Mouse (Mus musculus) kidney, adult 2 months (tissue): ENCODE results near the gene Irf5. TPM values are rescaled to one million over a fixed set of nuclear protein-coding genes. Genes with fewer than 3 reads are reported as not detected.

Experiments used
- DNase-seq: peaks from one replicate; pipeline ENCODE4 v3.0.0; 2021
- H3K27ac ChIP-seq: fragments of 200-500 bp; 2 replicates; pipeline ENCODE4 v1.5.1; 2012; ENCODE audit warnings: low read depth, low read length, control low read depth, inconsistent platforms; ENCODE audit not compliant: insufficient read depth
- H3K27me3 ChIP-seq: fragments of 200-500 bp; replicated peaks from 2 replicates; pipeline ENCODE4 v1.6.1; 2012; ENCODE audit warnings: mild to moderate bottlenecking, moderate library complexity, low read length, inconsistent platforms; ENCODE audit not compliant: control insufficient read depth, insufficient read depth
- H3K36me3 ChIP-seq: fragments of 200-500 bp; 2 replicates; pipeline ENCODE4 v1.6.1; 2012; ENCODE audit warnings: mild to moderate bottlenecking, moderate library complexity, low read length, inconsistent platforms; ENCODE audit not compliant: control insufficient read depth, insufficient read depth
- H3K4me1 ChIP-seq: fragments of 200-500 bp; 2 replicates; pipeline ENCODE4 v1.6.1; 2011; ENCODE audit warnings: low read length; ENCODE audit not compliant: control insufficient read depth, insufficient read depth
- H3K4me3 ChIP-seq: fragments of 200-500 bp; 2 replicates; pipeline ENCODE4 v1.5.1; 2011; ENCODE audit warnings: mild to moderate bottlenecking, low read depth, low read length, control low read depth; ENCODE audit not compliant: insufficient read depth
- CTCF ChIP-seq: fragments of 200-500 bp; conservative IDR thresholded peaks from 2 replicates; pipeline ENCODE4 v1.5.1; 2011; ENCODE audit warnings: low read depth, mild to moderate bottlenecking, control low read depth, low read length, moderate library complexity, mixed read lengths; ENCODE audit not compliant: insufficient read depth, insufficient read length
- POLR2A ChIP-seq: fragments of 200-500 bp; IDR thresholded peaks from one replicate; pipeline ENCODE4 v1.6.1; 2011; ENCODE audit warnings: low read depth, low read length, control low read depth
- WGBS: fragments of 180-500 bp; shearing (Covaris S2); methylation state at CpG from one replicate; pipeline ENCODE4 v1.1.7; 2018; 5-methylcytosine and 5-hydroxymethylcytosine counted together
- polyA plus RNA-seq: library from polyadenylated mRNA; depleted of rRNA; stranded (reverse); fragments of >200 nt; gene quantifications from 2 replicates; pipeline ENCODE4 v1.2.3, GENCODE M21; 2012

Gene Irf5
- polyA plus RNA-seq, 1 experiment = 17.0 TPM

GRCm38 (mm10) chr6:29536651-29537193 lies 10.3 kb downstream of the Irf5 start:
- no peak overlapping the region for H3K27ac ChIP-seq
- no peak for DNase-seq
- no peaks in the 10 kb centered on the region; the same call in 1 of the 2 replicates for H3K36me3 ChIP-seq
- TF ChIP-seq POLR2A (no peak), CTCF (peak; percentile 24; the same call in 1 of the 2 replicates)
- no peaks in the 10 kb centered on the region for H3K27me3 ChIP-seq
- H3K4me3 ChIP-seq = no peak overlapping the region
- H3K4me1 ChIP-seq = no peaks in the 10 kb centered on the region; the same call in 1 of the 2 replicates
- 72% methylated on average over 4 of the region's 4 CpGs for WGBS

DNA sequence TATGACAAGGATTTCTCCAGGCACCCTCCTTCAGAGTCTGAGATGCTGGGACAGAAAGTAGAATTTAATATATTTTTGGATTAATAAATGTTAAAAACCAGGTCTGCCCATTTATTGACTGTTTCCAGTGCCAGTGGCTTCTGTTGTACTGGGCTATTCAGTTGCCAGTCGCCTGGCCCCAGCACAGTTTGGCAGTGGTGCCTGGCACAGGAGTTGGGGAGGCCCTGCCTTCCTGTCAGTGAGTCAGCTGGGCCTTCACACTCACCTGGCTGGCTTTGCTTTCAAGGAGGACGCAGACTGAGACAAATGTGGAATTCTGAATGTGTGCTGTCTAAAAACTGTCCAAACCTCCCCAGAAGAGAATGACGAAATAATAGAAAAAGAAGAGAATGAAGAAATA lies 10.8 kb downstream of the Irf5 start:
- Histone ChIP-seq H3K4me3 (no peak overlapping the region), H3K27me3 (no peaks in the 10 kb centered on the region), H3K27ac (no peak overlapping the region), H3K4me1 (no peaks in the 10 kb centered on the region; the same call in 1 of the 2 replicates), H3K36me3 (no peaks in the 10 kb centered on the region; the same call in 1 of the 2 replicates)
- 92% methylated on average over 3 of the region's 3 CpGs for WGBS
- TF ChIP-seq POLR2A = no peak
- TF ChIP-seq CTCF = no peak
- DNase-seq = no peak

DNA sequence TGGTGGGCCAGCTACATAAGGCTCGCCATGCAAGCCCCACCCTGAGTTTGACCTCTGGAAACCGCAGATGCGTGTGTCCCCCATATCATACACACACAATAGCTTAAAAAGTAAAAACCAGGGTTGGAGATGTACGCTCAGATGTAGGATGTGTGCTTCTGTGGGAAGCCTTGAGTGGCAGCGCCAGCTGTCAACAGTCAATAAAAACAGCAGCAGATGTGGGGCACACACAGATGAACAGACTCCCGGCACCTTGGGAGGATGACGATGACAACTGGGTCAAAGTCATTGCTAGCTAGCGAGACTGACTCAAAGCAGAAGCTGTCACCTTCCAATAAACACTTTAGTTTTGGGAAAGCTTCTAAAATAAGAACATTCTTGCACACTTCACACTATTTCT lies 13.1 kb downstream of the Irf5 start:
- no peak for TF ChIP-seq CTCF
- TF ChIP-seq POLR2A = no peak
- Histone ChIP-seq H3K27me3 (no peaks in the 10 kb centered on the region), H3K4me1 (no peaks in the 10 kb centered on the region; the same call in 1 of the 2 replicates), H3K4me3 (no peak overlapping the region), H3K36me3 (no peaks in the 10 kb centered on the region; the same call in none of the 2 replicates), H3K27ac (no peak overlapping the region)
- DNase-seq = no peak
- WGBS = 90% methylated on average over 8 of the region's 8 CpGs

GRCm38 (mm10) chr6:29540223-29540622 lies 13.8 kb downstream of the Irf5 start:
- WGBS = 78% methylated on average over 6 of the region's 6 CpGs
- Histone ChIP-seq H3K4me1 (no peaks in the 10 kb centered on the region; the same call in 1 of the 2 replicates), H3K36me3 (no peaks in the 10 kb centered on the region; the same call in none of the 2 replicates), H3K4me3 (no peak overlapping the region), H3K27ac (peak overlapping the region; percentile 42; the same call in 1 of the 2 replicates), H3K27me3 (no peaks in the 10 kb centered on the region)
- DNase-seq = no peak
- TF ChIP-seq POLR2A (no peak), CTCF (no peak)

GRCm38 (mm10) chr6:29540956-29541355 lies 14.5 kb downstream of the Irf5 start:
- Histone ChIP-seq H3K4me1 (no peaks in the 10 kb centered on the region; the same call in 1 of the 2 replicates), H3K36me3 (no peaks in the 10 kb centered on the region; the same call in none of the 2 replicates), H3K27ac (no peak overlapping the region; the same call in 1 of the 2 replicates), H3K4me3 (no peak overlapping the region), H3K27me3 (no peaks in the 10 kb centered on the region)
- DNase-seq = peak; percentile 73
- TF ChIP-seq POLR2A (no peak), CTCF (no peak)
- 85% methylated on average over 1 of the region's 1 CpGs for WGBS

DNA sequence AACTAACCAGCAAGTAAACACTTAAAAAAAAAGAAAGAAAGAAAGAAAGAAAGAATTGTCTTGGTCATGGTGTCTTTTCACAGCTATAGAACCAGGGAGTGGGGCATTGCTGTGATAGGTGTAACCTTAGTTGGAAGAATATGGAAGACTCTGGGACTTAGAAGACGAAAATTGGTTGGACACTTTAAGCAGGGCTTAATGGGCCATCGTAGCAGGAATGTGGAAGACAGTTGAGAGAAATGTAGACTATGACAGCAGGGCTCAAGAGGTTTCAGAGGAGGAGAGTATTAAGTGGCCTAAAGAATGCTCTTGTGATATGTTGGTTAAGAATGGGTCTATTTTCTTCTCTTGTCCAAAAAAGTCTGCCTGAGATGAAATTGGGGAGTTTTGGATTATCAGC lies 19.2 kb downstream of the Irf5 start:
- Histone ChIP-seq H3K27me3 (no peaks in the 10 kb centered on the region), H3K27ac (no peak overlapping the region), H3K4me3 (no peak overlapping the region), H3K4me1 (no peaks in the 10 kb centered on the region), H3K36me3 (peaks cover 2% of the 10 kb centered on the region)
- TF ChIP-seq POLR2A = no peak
- no peak for TF ChIP-seq CTCF
- WGBS = 98% methylated on average over 2 of the region's 2 CpGs
- no peak for DNase-seq

DNA sequence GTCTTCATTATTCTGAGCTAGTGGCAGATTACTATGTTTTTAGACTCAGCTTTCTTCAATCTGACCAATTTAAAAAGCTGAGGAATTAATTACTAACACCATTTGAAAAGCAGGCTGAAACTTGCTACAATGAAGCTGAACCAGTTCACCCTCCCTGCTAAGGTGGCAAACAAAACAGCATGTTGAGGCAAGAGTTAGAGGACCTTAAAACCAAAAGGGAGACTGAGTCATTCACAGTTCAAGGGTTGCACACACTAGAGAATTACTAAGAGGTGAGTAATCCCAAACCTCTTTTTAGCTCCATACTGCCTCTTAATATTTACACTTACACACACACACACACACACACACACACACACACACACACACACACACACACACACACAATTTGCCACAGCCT lies 21.2 kb downstream of the Irf5 start:
- no peak for TF ChIP-seq POLR2A
- no peak for TF ChIP-seq CTCF
- Histone ChIP-seq H3K36me3 (peaks cover 5% of the 10 kb centered on the region), H3K4me1 (no peaks in the 10 kb centered on the region), H3K27ac (no peak overlapping the region), H3K4me3 (no peak overlapping the region), H3K27me3 (no peaks in the 10 kb centered on the region)
- DNase-seq = no peak
